Mouse (Mus musculus) heart, adult 2 months (tissue): ENCODE data around the gene Ncor2. TPM values are rescaled to one million over a fixed set of nuclear protein-coding genes. Genes with fewer than 3 reads are reported as not detected.

Source experiments
- DNase-seq, 2 experiments: peaks; one replicate each; pipeline ENCODE4 v3.0.0; 2021
- H3K27ac ChIP-seq: fragments of 200-600 bp; 2 replicates; pipeline ENCODE4 v1.8.1; 2022
- H3K27me3 ChIP-seq: fragments of 200-500 bp; 2 replicates; pipeline ENCODE4 v1.6.1; 2012; ENCODE audit warnings: mild to moderate bottlenecking, low read length, inconsistent platforms, mixed read lengths; ENCODE audit not compliant: control insufficient read depth, insufficient read depth
- H3K36me3 ChIP-seq: fragments of 200-500 bp; 2 replicates; pipeline ENCODE4 v1.6.1; 2012; ENCODE audit warnings: low read length, inconsistent platforms; ENCODE audit not compliant: control insufficient read depth, insufficient read depth
- H3K4me1 ChIP-seq: fragments of 200-500 bp; 2 replicates; pipeline ENCODE4 v1.6.1; 2011; ENCODE audit warnings: low read length; ENCODE audit not compliant: control insufficient read depth, insufficient read depth
- H3K4me3 ChIP-seq: fragments of 200-600 bp; 2 replicates; pipeline ENCODE4 v1.8.1; 2022
- H3K79me2 ChIP-seq: fragments of 200-500 bp; replicated peaks from 2 replicates; pipeline ENCODE4 v1.6.1; 2012; ENCODE audit warnings: mild to moderate bottlenecking, inconsistent platforms, low read length, moderate library complexity, mixed read lengths; ENCODE audit not compliant: control insufficient read depth, insufficient read depth
- H3K9ac ChIP-seq: fragments of 200-500 bp; 2 replicates; pipeline ENCODE4 v1.6.1; 2012; ENCODE audit warnings: low read depth, mild to moderate bottlenecking, control low read depth, inconsistent platforms, low read length, mixed read lengths
- CTCF ChIP-seq: fragments of 200-600 bp; IDR thresholded peaks from 2 replicates; pipeline ENCODE4 v1.8.1; 2022; ENCODE audit warnings: antibody characterized with exemption, mild to moderate bottlenecking, moderate library complexity
- EP300 ChIP-seq: fragments of 200-500 bp; IDR thresholded peaks from 2 replicates; pipeline ENCODE4 v1.6.1; 2011; ENCODE audit warnings: low read depth, low read length, control low read depth; ENCODE audit not compliant: insufficient read depth
- POLR2A ChIP-seq: fragments of 200-500 bp; IDR thresholded peaks from 2 replicates; pipeline ENCODE4 v1.6.1; 2011; ENCODE audit warnings: mild to moderate bottlenecking, low read depth, low read length, control low read depth; ENCODE audit not compliant: insufficient read depth
- WGBS: fragments of 180-500 bp; shearing (Covaris S2); methylation state at CpG from one replicate; pipeline ENCODE4 v1.1.7; 2018; 5-methylcytosine and 5-hydroxymethylcytosine counted together
- intact Hi-C: fragments of 180-260 bp; cut with DNase I; formaldehyde crosslinking; loops from one replicate; pipeline ENCODE4 v1.15.1; 2025
- polyA plus RNA-seq: library from polyadenylated mRNA; depleted of rRNA; stranded (reverse); fragments of >200 nt; gene quantifications from 2 replicates; pipeline ENCODE4 v1.2.3, GENCODE M21; 2012
- total RNA-seq, 2 experiments: library from RNA; stranded (reverse); gene quantifications; 2 replicates each; pipeline ENCODE4 v1.2.3; 2021

Gene Ncor2
- total and polyA plus RNA-seq, 3 experiments = 39.1 to 77.5 (median 73.5) TPM

DNA sequence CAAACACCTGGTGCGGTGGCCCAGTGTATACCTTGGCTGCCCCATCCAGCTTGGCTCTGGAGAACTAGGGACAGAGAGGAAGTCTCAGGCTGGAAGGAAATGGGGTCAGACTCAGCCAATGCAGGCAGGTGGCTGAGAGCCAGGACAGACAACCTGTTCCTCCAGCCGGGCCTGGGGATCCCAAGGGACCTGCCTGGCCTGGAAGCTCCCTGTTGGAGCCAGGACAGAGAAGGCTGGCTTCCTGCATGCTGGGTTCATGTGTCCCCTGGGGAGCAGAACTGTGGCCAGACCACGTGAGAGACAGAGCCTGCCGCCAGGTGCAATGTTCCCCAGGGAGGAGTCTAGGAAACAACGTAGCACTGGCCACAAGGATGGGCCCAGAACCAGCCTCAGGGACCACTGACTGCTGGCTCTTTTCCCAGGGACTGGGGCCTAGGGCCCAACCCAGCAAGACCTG, 138.9 kb downstream of the Ncor2 start:
- H3K27ac ChIP-seq = peak overlapping the region; percentile 65
- H3K79me2 ChIP-seq = no peaks in the 10 kb centered on the region
- peak; percentile 92 to 94 for DNase-seq
- intact Hi-C loops = loop anchor here (2.0 to 5.0 kb wide), 3 partner anchors 19 to 67 kb away; no protein-coding TSS in a partner anchor
- no peaks in the 10 kb centered on the region for H3K27me3 ChIP-seq
- peaks cover 20% of the 10 kb centered on the region for H3K4me1 ChIP-seq
- no peak overlapping the region for H3K4me3 ChIP-seq
- no peak overlapping the region for H3K9ac ChIP-seq
- TF ChIP-seq POLR2A (0 out of 2 replicates have a peak, but pooled peaks have one; percentile 52), CTCF (no peak), EP300 (peak; percentile 96)
- peaks cover 2% of the 10 kb centered on the region; the same call in 1 of the 2 replicates for H3K36me3 ChIP-seq
- 16% methylated on average over 5 of the region's 5 CpGs for WGBS

DNA sequence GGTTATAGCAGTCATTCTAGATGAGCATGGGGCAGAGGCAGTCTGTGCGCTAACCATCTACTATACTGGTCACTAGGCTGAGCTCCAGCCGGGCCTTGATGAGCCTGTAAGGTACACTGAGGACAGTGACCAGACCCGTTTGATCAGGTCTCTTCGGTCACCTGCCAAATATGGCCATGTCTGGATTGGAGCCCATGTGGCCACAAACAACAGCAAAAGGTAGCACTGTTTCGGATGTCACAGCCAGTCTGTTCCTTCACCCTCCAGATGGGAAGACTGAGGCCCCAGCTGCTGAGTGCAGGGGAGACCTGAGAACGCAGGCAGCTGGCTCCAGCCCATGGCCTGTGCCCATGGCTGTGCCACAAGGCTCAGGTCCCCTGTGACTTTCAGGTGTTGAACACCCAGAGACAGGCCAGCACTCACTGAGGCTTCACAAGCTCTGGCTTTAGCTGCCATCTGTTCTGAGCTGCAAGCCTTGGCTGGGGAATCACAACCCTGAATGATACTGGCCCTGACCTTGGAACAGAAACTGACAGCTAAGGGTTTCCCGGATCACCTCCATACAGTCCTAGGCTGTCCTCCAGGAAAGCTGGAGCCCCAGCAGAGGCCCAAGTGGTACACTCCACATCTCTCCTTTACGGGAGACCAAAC, 139.5 kb downstream of the Ncor2 start:
- no peaks in the 10 kb centered on the region for H3K27me3 ChIP-seq
- H3K4me3 ChIP-seq = no peak overlapping the region
- peaks cover 2% of the 10 kb centered on the region; the same call in 1 of the 2 replicates for H3K36me3 ChIP-seq
- H3K79me2 ChIP-seq = no peaks in the 10 kb centered on the region
- peak overlapping the region; percentile 55 for H3K27ac ChIP-seq
- intact Hi-C loops = loop anchor here (1.0 to 5.0 kb wide), 4 partner anchors 19 to 320 kb away; no protein-coding TSS in a partner anchor
- no peak overlapping the region for H3K9ac ChIP-seq
- H3K4me1 ChIP-seq = peaks cover 20% of the 10 kb centered on the region
- TF ChIP-seq EP300 = no peak
- TF ChIP-seq POLR2A = no peak
- TF ChIP-seq CTCF = no peak
- 64% methylated on average over 8 of the region's 8 CpGs for WGBS
- DNase-seq = no peak

DNA sequence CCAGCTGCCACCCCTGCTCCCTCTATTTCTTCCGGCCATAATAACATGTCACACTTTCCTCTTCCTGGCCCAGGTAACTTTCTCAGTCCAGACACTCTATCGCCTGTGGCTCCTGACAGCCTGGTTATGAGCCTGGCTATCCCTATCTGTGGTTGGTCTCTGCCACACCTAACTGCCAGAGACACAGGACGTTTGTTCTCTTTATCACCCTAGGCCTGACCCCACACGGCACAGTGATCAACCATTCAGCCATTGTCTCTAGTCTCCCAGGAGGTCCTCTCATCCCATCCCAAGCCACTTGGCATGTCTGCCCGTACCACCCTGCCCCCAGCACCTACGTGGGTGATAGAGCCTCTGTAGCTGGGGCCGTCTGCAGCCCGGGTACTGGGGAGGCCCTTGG, 142.5 kb downstream of the Ncor2 start:
- 88% methylated on average over 8 of the region's 8 CpGs for WGBS
- no peak for DNase-seq
- Histone ChIP-seq H3K4me1 (peaks cover 19% of the 10 kb centered on the region), H3K27ac (no peak overlapping the region), H3K79me2 (no peaks in the 10 kb centered on the region), H3K36me3 (peaks cover 2% of the 10 kb centered on the region; the same call in 1 of the 2 replicates), H3K27me3 (no peaks in the 10 kb centered on the region), H3K9ac (no peak overlapping the region), H3K4me3 (no peak overlapping the region)
- no peak for TF ChIP-seq EP300
- no peak for TF ChIP-seq POLR2A
- TF ChIP-seq CTCF = no peak
- intact Hi-C loops = no loop called here

DNA sequence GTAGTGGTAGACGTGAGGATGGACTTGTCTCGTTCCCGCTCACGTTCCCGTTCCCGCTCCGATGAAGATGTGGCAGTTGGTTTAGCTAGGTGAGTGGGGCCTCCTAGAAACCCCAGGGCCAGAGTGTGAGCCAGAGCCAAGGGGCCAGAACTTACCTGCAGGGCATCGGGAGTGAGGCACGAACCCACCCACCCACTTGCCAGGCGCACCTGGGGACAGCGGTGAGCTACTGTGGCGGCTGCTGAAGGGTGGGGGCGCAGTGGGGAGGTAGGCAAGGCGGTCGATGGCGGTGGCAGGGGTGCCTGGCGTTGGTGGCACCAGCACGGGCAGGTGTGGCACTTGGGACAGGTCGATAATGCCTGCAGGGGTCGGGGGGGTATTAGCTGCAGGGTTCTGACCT, 150.1 kb downstream of the Ncor2 start:
- no peaks in the 10 kb centered on the region for H3K36me3 ChIP-seq
- 96% methylated on average over 20 of the region's 20 CpGs for WGBS

DNA sequence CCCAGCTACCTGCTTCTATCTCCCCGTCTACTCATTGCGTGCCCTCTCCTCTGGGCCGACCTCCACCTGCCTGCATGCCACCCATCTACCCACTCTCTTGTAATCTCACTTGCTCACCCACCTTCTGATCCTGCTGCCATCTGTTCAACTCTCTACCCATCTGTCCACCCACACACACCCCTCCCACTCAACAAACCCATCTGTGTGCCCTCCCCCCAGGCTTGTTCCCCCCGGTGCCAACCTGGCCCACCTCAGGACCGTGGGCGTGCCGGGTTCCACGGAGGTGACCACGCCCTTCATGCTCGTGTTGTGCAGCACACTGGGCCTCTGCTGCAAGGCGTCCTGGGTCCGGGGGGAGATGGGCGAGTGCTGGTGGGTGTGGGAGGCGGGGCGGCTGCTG, 150.6 kb downstream of the Ncor2 start:
- Histone ChIP-seq H3K27me3 (no peaks in the 10 kb centered on the region), H3K27ac (no peak overlapping the region), H3K4me1 (no peaks in the 10 kb centered on the region), H3K4me3 (no peak overlapping the region), H3K9ac (no peak overlapping the region), H3K79me2 (no peaks in the 10 kb centered on the region), H3K36me3 (no peaks in the 10 kb centered on the region)
- TF ChIP-seq POLR2A = no peak
- no peak for TF ChIP-seq EP300
- TF ChIP-seq CTCF = no peak
- 96% methylated on average over 15 of the region's 15 CpGs for WGBS
- DNase-seq = no peak
- intact Hi-C loops = no loop called here

More for the DNA sequence above, 150.1 kb downstream of the Ncor2 start:
- H3K4me1 ChIP-seq = no peaks in the 10 kb centered on the region
- H3K9ac ChIP-seq = no peak overlapping the region
- intact Hi-C loops = no loop called here
- H3K4me3 ChIP-seq = no peak overlapping the region
- no peak for TF ChIP-seq EP300
- TF ChIP-seq POLR2A = no peak
- no peak for TF ChIP-seq CTCF
- H3K79me2 ChIP-seq = no peaks in the 10 kb centered on the region
- no peaks in the 10 kb centered on the region for H3K27me3 ChIP-seq
- H3K27ac ChIP-seq = no peak overlapping the region
- DNase-seq = no peak

DNA sequence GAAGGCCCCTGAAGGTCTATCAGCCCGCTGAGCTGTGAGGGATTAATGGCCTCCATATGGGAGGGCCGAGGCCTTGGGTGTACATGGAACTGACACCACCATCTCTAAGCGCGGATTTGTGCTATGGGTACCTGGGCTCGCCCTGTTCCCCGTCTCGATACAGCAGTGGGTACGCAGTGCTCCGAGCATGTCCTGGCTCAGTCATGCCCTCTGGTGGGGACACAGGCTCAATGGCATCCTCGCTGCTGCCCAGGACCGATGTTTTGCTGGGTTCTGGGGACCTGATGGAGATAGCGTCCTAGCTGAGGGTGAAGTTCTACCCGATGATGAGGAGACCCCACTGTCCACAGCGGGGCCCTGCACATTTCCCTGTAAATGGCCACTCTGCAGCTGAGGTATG, 155.0 kb downstream of the Ncor2 start:
- no peak for DNase-seq
- H3K36me3 ChIP-seq = 0 out of 2 replicates have a peak, but pooled peaks cover 3% of the 10 kb centered on the region
- intact Hi-C loops = loop anchor here (5.0 kb wide), 1 partner anchor 243 kb away; no protein-coding TSS in a partner anchor

More for the DNA sequence above, 155.0 kb downstream of the Ncor2 start:
- WGBS = 77% methylated on average over 14 of the region's 14 CpGs
- no peak overlapping the region for H3K4me3 ChIP-seq
- H3K9ac ChIP-seq = no peak overlapping the region
- H3K79me2 ChIP-seq = no peaks in the 10 kb centered on the region
- H3K27me3 ChIP-seq = no peaks in the 10 kb centered on the region
- TF ChIP-seq EP300 (no peak), CTCF (peak; percentile 65), POLR2A (no peak)
- no peak overlapping the region for H3K27ac ChIP-seq
- peaks cover 2% of the 10 kb centered on the region for H3K4me1 ChIP-seq
